Mouse (Mus musculus) G1E (cell line): ENCODE measurements at regions not wholly inside any gene's neighbourhood (a gene's known extent, or its start where the extent isn't known, plus 50 kb on each side); places are given as distances from the start of the nearest gene placed in this dataset.

ENCODE experiments used
- ATAC-seq: 2 replicates; pipeline ENCODE4 v1.8.0; 2016; ENCODE audit warnings: mild to moderate bottlenecking; ENCODE audit not compliant: insufficient number of reproducible peaks, poor library complexity, low FRiP score, severe bottlenecking; ENCODE audit errors: extremely low read depth
- DNase-seq: peaks from one replicate; pipeline ENCODE4 v3.0.0; 2012; ENCODE audit warnings: low spot score
- H3K27me3 ChIP-seq: 2 replicates; pipeline ENCODE4 v1.6.1; 2012; ENCODE audit warnings: mild to moderate bottlenecking, low read length, inconsistent platforms; ENCODE audit not compliant: insufficient read depth
- H3K36me3 ChIP-seq: replicated peaks from 2 replicates; pipeline ENCODE3; 2012; ENCODE audit warnings: mild to moderate bottlenecking, inconsistent platforms
- H3K4me1 ChIP-seq: 2 replicates; pipeline ENCODE4 v1.6.1; 2012; ENCODE audit warnings: low read depth, low read length, inconsistent platforms, mixed read lengths; ENCODE audit not compliant: insufficient read depth
- H3K4me3 ChIP-seq: 2 replicates; pipeline ENCODE4 v1.5.1; 2012; ENCODE audit warnings: low read depth, mild to moderate bottlenecking, inconsistent platforms, low read length, moderate library complexity, mixed read lengths
- H3K9me3 ChIP-seq: replicated peaks from 2 replicates; pipeline ENCODE4 v1.6.1; 2012; ENCODE audit warnings: inconsistent platforms
- CTCF ChIP-seq: IDR thresholded peaks from 2 replicates; pipeline ENCODE4 v1.5.1; 2012; ENCODE audit warnings: low read depth, low read length, inconsistent platforms, mixed read lengths
- GATA1 ChIP-seq: IDR thresholded peaks from 2 replicates; pipeline ENCODE4 v1.6.1; 2012; ENCODE audit warnings: borderline replicate concordance, low read length, inconsistent platforms, mixed read lengths
- GATA2 ChIP-seq: IDR thresholded peaks from 2 replicates; pipeline ENCODE4 v1.6.1; 2012; ENCODE audit warnings: low read depth, low read length, inconsistent platforms, borderline replicate concordance
- POLR2AphosphoS5 ChIP-seq: IDR thresholded peaks from 2 replicates; pipeline ENCODE4 v1.6.1; 2012; ENCODE audit warnings: low read depth, low read length, inconsistent platforms; ENCODE audit not compliant: insufficient replicate concordance
- TAL1 ChIP-seq: conservative IDR thresholded peaks from 2 replicates; pipeline ENCODE4 v1.6.1; 2012; ENCODE audit warnings: low read depth, low read length, inconsistent platforms, mixed read lengths

GRCm38 (mm10) chr13:107247792-107248505 is 226.0 kb upstream of the Kif2a start:
- Histone ChIP-seq H3K27me3 (peaks cover 6% of the 10 kb centered on the region), H3K4me3 (no peak overlapping the region), H3K9me3 (no peaks in the 10 kb centered on the region), H3K4me1 (no peaks in the 10 kb centered on the region), H3K36me3 (no peaks in the 10 kb centered on the region)
- DNase-seq (no peak), ATAC-seq (no peak)
- TF ChIP-seq GATA1 (no peak), CTCF (no peak), GATA2 (no peak), POLR2AphosphoS5 (no peak), TAL1 (no peak)

GRCm38 (mm10) chr13:107246956-107247751 is 225.2 kb upstream of the Kif2a start:
- H3K4me3 ChIP-seq: no peak overlapping the region
- no peak for ATAC-seq
- H3K4me1 ChIP-seq: no peaks in the 10 kb centered on the region
- no peaks in the 10 kb centered on the region for H3K9me3 ChIP-seq
- peaks cover 6% of the 10 kb centered on the region for H3K27me3 ChIP-seq
- TF ChIP-seq POLR2AphosphoS5 (no peak), TAL1 (no peak), GATA2 (no peak), GATA1 (no peak), CTCF (no peak)
- H3K36me3 ChIP-seq: no peaks in the 10 kb centered on the region
- no peak for DNase-seq

- H3K9me3 ChIP-seq: no peaks in the 10 kb centered on the region
- DNase-seq (no peak), ATAC-seq (no peak)
- no peaks in the 10 kb centered on the region for H3K4me1 ChIP-seq
- H3K4me3 ChIP-seq: no peak overlapping the region
- no peaks in the 10 kb centered on the region; the same call in 1 of the 2 replicates for H3K27me3 ChIP-seq
- no peaks in the 10 kb centered on the region for H3K36me3 ChIP-seq
- no peak for TF ChIP-seq GATA2
- TF ChIP-seq CTCF: no peak
- TF ChIP-seq GATA1: no peak
Measured at GRCm38 (mm10) chr13:107244173-107244572, 222.2 kb upstream of the Kif2a start.

- H3K4me3 ChIP-seq: no peak overlapping the region
- no peaks in the 10 kb centered on the region for H3K36me3 ChIP-seq
- H3K27me3 ChIP-seq: no peaks in the 10 kb centered on the region
- TF ChIP-seq CTCF: no peak
- TF ChIP-seq GATA2: no peak
- H3K9me3 ChIP-seq: no peaks in the 10 kb centered on the region
- DNase-seq (no peak), ATAC-seq (no peak)
- H3K4me1 ChIP-seq: no peaks in the 10 kb centered on the region
Measured at GRCm38 (mm10) chr13:107239035-107239387, 217.1 kb upstream of the Kif2a start.

GRCm38 (mm10) chr13:107238364-107239034 is 216.6 kb upstream of the Kif2a start:
- DNase-seq: no peak

GRCm38 (mm10) chr13:107219456-107219855 is 197.5 kb upstream of the Kif2a start:
- H3K27me3 ChIP-seq: peaks cover 5% of the 10 kb centered on the region; the same call in 1 of the 2 replicates
- no peaks in the 10 kb centered on the region for H3K4me1 ChIP-seq
- no peaks in the 10 kb centered on the region for H3K36me3 ChIP-seq
- H3K9me3 ChIP-seq: no peaks in the 10 kb centered on the region
- H3K4me3 ChIP-seq: no peak overlapping the region
- TF ChIP-seq GATA1 (no peak), POLR2AphosphoS5 (no peak), GATA2 (no peak), CTCF (no peak), TAL1 (no peak)
- ATAC-seq (no peak), DNase-seq (no peak)

More at GRCm38 (mm10) chr13:107238364-107239034, 216.6 kb upstream of the Kif2a start:
- no peak for ATAC-seq
- Histone ChIP-seq H3K9me3 (no peaks in the 10 kb centered on the region), H3K4me3 (no peak overlapping the region), H3K36me3 (no peaks in the 10 kb centered on the region), H3K4me1 (no peaks in the 10 kb centered on the region), H3K27me3 (no peaks in the 10 kb centered on the region)
- no peak for TF ChIP-seq CTCF
- TF ChIP-seq GATA2: no peak
- no peak for TF ChIP-seq TAL1
- TF ChIP-seq GATA1: no peak
- TF ChIP-seq POLR2AphosphoS5: no peak
